Mouse (Mus musculus) intestine, embryonic 15.5 days (tissue): ENCODE data around the gene Elp5. TPM values are rescaled to one million over a fixed set of nuclear protein-coding genes. Genes with fewer than 3 reads are reported as not detected.
"Not testable (repeated sequence)": the region's sequence is repeated elsewhere in the genome, so short reads cannot be mapped to it uniquely, and the experiment has no call there.

ENCODE experiments used
- ATAC-seq: fragments of 200-750 bp; cut with Nextera tagmentation; 2 replicates; pipeline ENCODE4 v1.8.0; 2017; ENCODE audit warnings: moderate TSS enrichment, moderate library complexity
- H3K27ac ChIP-seq: fragments of 300-500 bp; sonication (generic); 2 replicates; pipeline ENCODE4 v1.5.1; 2015; ENCODE audit warnings: mild to moderate bottlenecking, inconsistent platforms
- H3K27me3 ChIP-seq: fragments of 300-500 bp; sonication (generic); replicated peaks from 2 replicates; pipeline ENCODE4 v1.6.1; 2015; ENCODE audit warnings: inconsistent platforms
- H3K36me3 ChIP-seq: fragments of 300-500 bp; sonication (generic); 2 replicates; pipeline ENCODE4 v1.6.1; 2015; ENCODE audit warnings: inconsistent platforms
- H3K4me1 ChIP-seq: fragments of 300-500 bp; sonication (generic); replicated peaks from 2 replicates; pipeline ENCODE4 v1.6.1; 2015; ENCODE audit warnings: inconsistent platforms
- H3K4me2 ChIP-seq: fragments of 300-500 bp; sonication (generic); replicated peaks from 2 replicates; pipeline ENCODE4 v1.6.1; 2015; ENCODE audit warnings: mild to moderate bottlenecking, inconsistent platforms
- H3K4me3 ChIP-seq: fragments of 300-500 bp; sonication (generic); replicated peaks from 2 replicates; pipeline ENCODE4 v1.5.1; 2015; ENCODE audit warnings: inconsistent platforms
- H3K9ac ChIP-seq: fragments of 300-500 bp; sonication (generic); 2 replicates; pipeline ENCODE4 v1.6.1; 2015; ENCODE audit warnings: inconsistent platforms
- H3K9me3 ChIP-seq: fragments of 300-500 bp; sonication (generic); 2 replicates; pipeline ENCODE4 v1.6.1; 2016; ENCODE audit warnings: inconsistent platforms
- WGBS: fragments of 180-500 bp; shearing (Covaris S2); methylation state at CpG from one replicate; pipeline ENCODE4 v1.1.7; 2015; 5-methylcytosine and 5-hydroxymethylcytosine counted together
- polyA plus RNA-seq: library from polyadenylated mRNA; unstranded; fragments of >200 nt; fragmentation: Nextera tagmentation; extraction: Ambion mirVana; gene quantifications from 2 replicates; pipeline ENCODE4 v1.2.1, GENCODE M21; 2015

Gene Elp5
- polyA plus RNA-seq, 1 experiment from 2014 or later: 102 TPM

DNA sequence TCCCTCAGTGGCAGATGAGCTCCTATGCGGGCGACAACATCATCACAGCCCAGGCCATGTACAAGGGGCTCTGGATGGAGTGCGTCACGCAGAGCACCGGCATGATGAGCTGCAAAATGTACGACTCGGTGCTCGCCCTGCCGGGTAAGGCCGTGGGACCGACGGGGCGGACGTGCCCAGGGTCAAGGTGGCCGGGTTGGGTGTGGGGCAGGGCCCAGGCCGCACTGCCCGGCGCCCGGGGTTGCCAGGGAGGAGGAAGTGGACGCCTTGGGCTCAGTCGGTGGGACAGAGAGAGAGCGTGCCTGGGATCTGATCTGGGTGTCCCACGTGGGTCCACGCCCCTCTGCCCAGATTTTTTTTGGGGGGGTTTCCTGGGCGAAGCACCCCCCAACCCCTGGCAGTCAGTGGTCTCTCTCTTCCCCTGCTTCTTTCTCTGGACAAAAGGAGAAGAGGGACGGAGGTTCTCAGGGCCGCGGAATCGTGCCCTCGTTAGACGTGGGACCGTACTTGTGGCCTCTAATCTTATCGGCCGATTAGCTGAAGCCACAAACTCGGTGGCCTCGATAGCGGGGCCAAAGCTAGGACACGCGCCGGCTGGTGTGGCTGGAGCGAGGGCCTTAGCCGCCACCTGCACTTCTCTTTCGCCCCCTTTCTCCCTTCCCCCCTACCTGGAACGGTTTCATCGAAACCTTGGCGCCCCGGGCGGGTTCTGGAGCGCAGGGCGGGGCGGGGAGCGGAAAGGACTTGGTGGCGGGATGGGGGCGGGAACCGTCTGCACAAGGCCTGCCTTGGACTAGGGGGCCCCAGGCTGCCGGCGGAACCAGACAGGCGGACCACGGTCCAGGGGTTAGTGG is 16.1 kb downstream of the Elp5 start:
- Histone ChIP-seq H3K4me2 (peak overlapping the region; percentile 62), H3K27me3 (peaks cover 28% of the 10 kb centered on the region), H3K4me1 (peaks cover 3% of the 10 kb centered on the region; the same call in 1 of the 2 replicates), H3K36me3 (0 out of 2 replicates have a peak, but pooled peaks cover 4% of the 10 kb centered on the region), H3K4me3 (peak overlapping the region; percentile 47), H3K9ac (peak overlapping the region; percentile 59), H3K9me3 (no peaks in the 10 kb centered on the region), H3K27ac (peak overlapping the region; percentile 89)
- ATAC-seq: peak; percentile 72
- 1% methylated on average over 59 of the region's 59 CpGs for WGBS

- Histone ChIP-seq H3K4me2 (peak overlapping the region; percentile 62), H3K36me3 (0 out of 2 replicates have a peak, but pooled peaks cover 3% of the 10 kb centered on the region), H3K4me1 (peaks cover 3% of the 10 kb centered on the region; the same call in 1 of the 2 replicates), H3K27me3 (peaks cover 28% of the 10 kb centered on the region), H3K9me3 (no peaks in the 10 kb centered on the region), H3K4me3 (peak overlapping the region; percentile 47), H3K9ac (peak overlapping the region; percentile 59), H3K27ac (peak overlapping the region; percentile 89)
- whole genome bisulfite sequencing: 3% methylated on average over 49 of the region's 49 CpGs
- ATAC-seq: peak; percentile 71
These were observed 16.9 kb downstream of the Elp5 start for GRCm38 (mm10) chr11:69965271-69966005.

- peaks cover 3% of the 10 kb centered on the region; the same call in 1 of the 2 replicates for H3K4me1 ChIP-seq
- H3K9ac ChIP-seq: peak within 1 kb of the TSS; percentile 52
- no peaks in the 10 kb centered on the region for H3K36me3 ChIP-seq
- no peaks in the 10 kb centered on the region for H3K9me3 ChIP-seq
- no peak for ATAC-seq
- WGBS: 8% methylated on average over 24 of the region's 24 CpGs
- peak within 1 kb of the TSS; percentile 89 for H3K27ac ChIP-seq
- peak within 1 kb of the TSS; percentile 47 for H3K4me3 ChIP-seq
- peak within 1 kb of the TSS; percentile 55 for H3K4me2 ChIP-seq
- H3K27me3 ChIP-seq: peaks cover 28% of the 10 kb centered on the region
These were observed 17.6 kb downstream of the Elp5 start, which contains the start of gene Cldn7 for GRCm38 (mm10) chr11:69964650-69965270. Gene Cldn7, plus strand, starts transcription at chr11:69964779.

GRCm38 (mm10) chr11:69961841-69962240 is 20.5 kb downstream of the Elp5 start:
- 20% methylated on average over 5 of the region's 5 CpGs for WGBS
- Histone ChIP-seq H3K27me3 (peaks cover 27% of the 10 kb centered on the region), H3K9ac (peak overlapping the region; percentile 17; the same call in 1 of the 2 replicates), H3K4me3 (no peak overlapping the region), H3K4me1 (peaks cover 3% of the 10 kb centered on the region; the same call in 1 of the 2 replicates), H3K9me3 (no peaks in the 10 kb centered on the region), H3K4me2 (peak overlapping the region; percentile 34; the same call in 1 of the 2 replicates), H3K36me3 (no peaks in the 10 kb centered on the region), H3K27ac (peak overlapping the region; percentile 89)
- ATAC-seq: peak; percentile 19; the same call in 1 of the 2 replicates

- Histone ChIP-seq H3K36me3 (no peaks in the 10 kb centered on the region), H3K27me3 (peaks cover 16% of the 10 kb centered on the region), H3K9ac (no peak overlapping the region), H3K9me3 (no peaks in the 10 kb centered on the region), H3K4me3 (no peak overlapping the region), H3K4me1 (0 out of 2 replicates have a peak, but pooled peaks cover 3% of the 10 kb centered on the region), H3K27ac (peak overlapping the region; percentile 89), H3K4me2 (peak overlapping the region; percentile 38)
- 40% methylated on average over 5 of the region's 5 CpGs for WGBS
- no peak for ATAC-seq
These were observed 21.7 kb downstream of the Elp5 start for GRCm38 (mm10) chr11:69960616-69961015.

GRCm38 (mm10) chr11:69956218-69956617 is 26.1 kb downstream of the Elp5 start:
- no peaks in the 10 kb centered on the region for H3K9me3 ChIP-seq
- H3K36me3 ChIP-seq: no peaks in the 10 kb centered on the region
- no peak overlapping the region for H3K27ac ChIP-seq
- WGBS: 67% methylated on average over 1 of the region's 1 CpGs
- H3K4me2 ChIP-seq: no peak overlapping the region
- no peak overlapping the region for H3K9ac ChIP-seq
- no peaks in the 10 kb centered on the region for H3K4me1 ChIP-seq
- no peak overlapping the region for H3K4me3 ChIP-seq
- H3K27me3 ChIP-seq: no peaks in the 10 kb centered on the region
- no peak for ATAC-seq

GRCm38 (mm10) chr11:69955618-69956017 is 26.7 kb downstream of the Elp5 start:
- not testable (repeated sequence) for H3K27me3 ChIP-seq, H3K9ac ChIP-seq, H3K36me3 ChIP-seq, H3K9me3 ChIP-seq, ATAC-seq, H3K27ac ChIP-seq, H3K4me2 ChIP-seq, H3K4me1 ChIP-seq, H3K4me3 ChIP-seq
- WGBS: 78% methylated on average over 4 of the region's 4 CpGs

DNA sequence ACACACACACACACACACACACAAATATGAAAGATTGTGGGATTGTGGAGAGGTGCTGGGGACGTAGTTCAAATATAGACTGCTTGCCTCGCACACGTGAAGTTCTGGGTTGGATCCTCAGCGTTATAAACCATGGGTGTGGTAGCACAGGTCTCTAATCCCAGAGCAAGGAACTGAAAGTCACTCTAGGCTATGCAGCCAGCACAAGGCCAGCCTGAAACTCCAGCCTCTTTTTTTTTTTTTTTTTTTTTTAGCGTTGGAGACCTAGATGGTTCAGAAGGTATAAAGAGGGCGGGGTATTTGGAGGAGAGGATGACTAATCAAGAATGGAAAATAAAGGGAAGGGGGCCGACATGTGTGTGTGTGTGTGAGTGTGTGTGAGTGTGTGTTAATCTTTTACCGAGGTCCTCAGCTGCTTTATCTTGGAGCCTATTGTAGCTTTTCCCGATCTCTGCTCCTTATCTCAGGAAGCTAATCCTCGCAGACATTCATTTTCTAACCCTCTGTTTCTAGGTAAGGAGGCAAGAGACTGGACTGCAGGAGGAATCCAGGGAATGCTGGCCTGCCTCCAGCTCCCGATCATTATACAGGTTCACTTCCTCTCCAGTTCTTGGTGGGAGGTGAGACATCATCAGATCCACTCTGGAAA is 28.9 kb downstream of the Elp5 start:
- 35% methylated on average over 11 of the region's 11 CpGs for WGBS
- no peak overlapping the region for H3K4me3 ChIP-seq
- H3K27ac ChIP-seq: peak overlapping the region; percentile 40; the same call in 1 of the 2 replicates
- no peaks in the 10 kb centered on the region for H3K36me3 ChIP-seq
- H3K27me3 ChIP-seq: no peaks in the 10 kb centered on the region
- peak overlapping the region; percentile 28; the same call in 1 of the 2 replicates for H3K4me2 ChIP-seq
- H3K4me1 ChIP-seq: peaks cover 5% of the 10 kb centered on the region; the same call in 1 of the 2 replicates
- H3K9me3 ChIP-seq: no peaks in the 10 kb centered on the region
- ATAC-seq: peak; percentile 58
- no peak overlapping the region for H3K9ac ChIP-seq

GRCm38 (mm10) chr11:69952274-69952673 is 30.0 kb downstream of the Elp5 start:
- WGBS: 30% methylated on average over 1 of the region's 1 CpGs
- no peak overlapping the region for H3K4me3 ChIP-seq
- H3K4me1 ChIP-seq: peaks cover 9% of the 10 kb centered on the region; the same call in 1 of the 2 replicates
- H3K27me3 ChIP-seq: no peaks in the 10 kb centered on the region
- H3K9me3 ChIP-seq: no peaks in the 10 kb centered on the region
- no peak for ATAC-seq
- H3K4me2 ChIP-seq: no peak overlapping the region
- H3K36me3 ChIP-seq: no peaks in the 10 kb centered on the region
- H3K9ac ChIP-seq: no peak overlapping the region
- H3K27ac ChIP-seq: no peak overlapping the region

- ATAC-seq: no peak
- Histone ChIP-seq H3K4me3 (no peak overlapping the region), H3K9ac (no peak overlapping the region), H3K9me3 (no peaks in the 10 kb centered on the region), H3K36me3 (no peaks in the 10 kb centered on the region), H3K4me1 (peaks cover 9% of the 10 kb centered on the region; the same call in 1 of the 2 replicates), H3K27me3 (no peaks in the 10 kb centered on the region), H3K4me2 (no peak overlapping the region), H3K27ac (no peak overlapping the region)
- WGBS: 49% methylated on average over 4 of the region's 4 CpGs
These were observed 31.4 kb downstream of the Elp5 start for GRCm38 (mm10) chr11:69950807-69951459.

GRCm38 (mm10) chr11:69948763-69949150 is 33.6 kb downstream of the Elp5 start:
- peak overlapping the region; percentile 51 for H3K27ac ChIP-seq
- H3K9me3 ChIP-seq: no peaks in the 10 kb centered on the region
- H3K27me3 ChIP-seq: no peaks in the 10 kb centered on the region
- peak overlapping the region; percentile 48 for H3K4me3 ChIP-seq
- peak; percentile 45 for ATAC-seq
- peaks cover 12% of the 10 kb centered on the region; the same call in 1 of the 2 replicates for H3K4me1 ChIP-seq
- H3K9ac ChIP-seq: peak overlapping the region; percentile 36; the same call in 1 of the 2 replicates
- WGBS: under 1% methylated on average over 14 of the region's 14 CpGs
- H3K4me2 ChIP-seq: peak overlapping the region; percentile 78
- H3K36me3 ChIP-seq: peaks cover 6% of the 10 kb centered on the region; the same call in 1 of the 2 replicates
